Mouse (Mus musculus) neural tube, embryonic 13.5 days (tissue): ENCODE results near the gene Rxfp4. TPM values are rescaled to one million over a fixed set of nuclear protein-coding genes. Genes with fewer than 3 reads are reported as not detected.
"Not testable (repeated sequence)": the region's sequence is repeated elsewhere in the genome, so short reads cannot be mapped to it uniquely, and the experiment has no call there.

ENCODE experiments used
- ATAC-seq: fragments of 200-750 bp; cut with Nextera tagmentation; 2 replicates; pipeline ENCODE4 v1.8.0; 2017; ENCODE audit warnings: low read depth, mild to moderate bottlenecking, moderate TSS enrichment, moderate library complexity
- H3K27ac ChIP-seq: fragments of 300-500 bp; sonication (generic); replicated peaks from 2 replicates; pipeline ENCODE4 v1.5.1; 2015; ENCODE audit warnings: moderate library complexity, mild to moderate bottlenecking, inconsistent platforms
- H3K27me3 ChIP-seq: fragments of 300-500 bp; sonication (generic); 2 replicates; pipeline ENCODE4 v1.6.1; 2015; ENCODE audit warnings: mild to moderate bottlenecking, inconsistent platforms
- H3K36me3 ChIP-seq: fragments of 300-500 bp; sonication (generic); 2 replicates; pipeline ENCODE4 v1.6.1; 2015; ENCODE audit warnings: mild to moderate bottlenecking, inconsistent platforms
- H3K4me1 ChIP-seq: fragments of 300-500 bp; sonication (generic); replicated peaks from 2 replicates; pipeline ENCODE4 v1.6.1; 2015; ENCODE audit warnings: inconsistent platforms
- H3K4me2 ChIP-seq: fragments of 300-500 bp; sonication (generic); 2 replicates; pipeline ENCODE4 v1.6.1; 2015; ENCODE audit warnings: inconsistent platforms, mild to moderate bottlenecking, moderate library complexity
- H3K4me3 ChIP-seq: fragments of 300-500 bp; sonication (generic); 2 replicates; pipeline ENCODE4 v1.5.1; 2015; ENCODE audit warnings: mild to moderate bottlenecking, inconsistent platforms
- H3K9ac ChIP-seq: fragments of 300-500 bp; sonication (generic); 2 replicates; pipeline ENCODE4 v1.6.1; 2015; ENCODE audit warnings: moderate library complexity, mild to moderate bottlenecking, inconsistent platforms
- H3K9me3 ChIP-seq: fragments of 300-500 bp; sonication (generic); 2 replicates; pipeline ENCODE4 v1.6.1; 2016; ENCODE audit warnings: inconsistent platforms
- WGBS: fragments of 180-500 bp; shearing (Covaris S2); methylation state at CpG from one replicate; pipeline ENCODE4 v1.1.7; 2015; 5-methylcytosine and 5-hydroxymethylcytosine counted together
- polyA plus RNA-seq: library from polyadenylated mRNA; unstranded; fragments of >200 nt; fragmentation: Nextera tagmentation; extraction: Ambion mirVana; gene quantifications from 2 replicates; pipeline ENCODE4 v1.2.1, GENCODE M21; 2015

The Rxfp4 gene
- polyA plus RNA-seq, 1 experiment from 2014 or later: not detected

DNA sequence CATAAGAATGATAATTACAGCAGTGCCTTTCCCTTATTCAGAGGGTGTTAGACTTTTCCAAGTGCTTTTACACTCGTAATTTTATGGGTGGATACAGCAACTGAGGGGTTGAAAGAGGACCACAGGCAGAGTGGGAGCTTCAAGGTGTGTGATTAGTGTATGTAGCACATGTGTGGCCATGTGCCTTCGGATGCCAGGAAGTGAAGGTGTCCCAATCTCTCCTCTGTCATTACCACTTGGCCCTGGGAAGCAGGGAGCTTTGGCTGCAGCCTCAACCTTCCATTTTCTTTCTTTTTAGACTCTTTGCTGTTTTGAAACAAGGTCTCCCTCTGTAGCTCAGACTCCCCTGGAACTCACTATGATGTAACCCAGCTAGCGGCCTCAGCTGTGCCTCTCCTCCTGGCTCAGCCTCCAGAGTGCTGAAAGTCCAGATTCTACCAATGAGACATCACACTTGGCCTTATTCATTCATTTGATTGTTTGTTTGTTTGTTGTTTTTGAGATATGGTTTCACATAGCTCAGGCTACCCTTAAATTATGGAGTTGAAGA, 35.9 kb downstream of the Rxfp4 start:
- ATAC-seq: no peak
- 76% methylated on average over 3 of the region's 3 CpGs for WGBS
- no peak overlapping the region for H3K9ac ChIP-seq
- no peaks in the 10 kb centered on the region for H3K27me3 ChIP-seq
- H3K36me3 ChIP-seq: no peaks in the 10 kb centered on the region
- H3K4me1 ChIP-seq: peaks cover 33% of the 10 kb centered on the region
- H3K9me3 ChIP-seq: no peaks in the 10 kb centered on the region
- no peak overlapping the region for H3K4me3 ChIP-seq
- no peak overlapping the region for H3K4me2 ChIP-seq
- H3K27ac ChIP-seq: no peak overlapping the region

DNA sequence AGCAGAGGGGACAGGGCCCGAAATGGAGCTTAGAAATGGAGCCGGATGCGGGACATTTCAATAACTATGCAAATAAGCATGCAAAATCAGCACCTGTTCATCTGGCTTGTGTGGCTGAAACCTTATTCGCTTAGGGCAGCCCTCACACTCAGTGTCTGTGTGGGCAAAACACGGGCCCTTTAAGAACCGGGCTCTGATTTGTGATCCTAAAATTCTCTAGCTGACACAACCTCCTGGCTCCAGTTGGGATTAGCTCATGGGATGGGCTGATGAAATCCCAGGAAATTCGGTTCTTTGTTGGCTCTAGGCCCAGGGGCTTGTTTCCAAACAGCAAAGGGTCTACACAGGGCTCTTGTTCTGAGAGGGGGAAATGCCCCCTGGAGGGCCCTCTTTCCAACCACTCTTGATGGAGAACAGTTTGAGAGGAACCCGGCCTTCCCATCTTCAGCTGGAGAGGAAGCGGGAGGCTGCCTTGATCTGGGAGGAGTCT, 37.0 kb downstream of the Rxfp4 start:
- 48% methylated on average over 9 of the region's 9 CpGs for WGBS
- H3K27ac ChIP-seq: peak overlapping the region; percentile 43; the same call in 1 of the 2 replicates
- no peak for ATAC-seq
- H3K36me3 ChIP-seq: no peaks in the 10 kb centered on the region
- H3K27me3 ChIP-seq: no peaks in the 10 kb centered on the region
- H3K9me3 ChIP-seq: no peaks in the 10 kb centered on the region
- H3K4me2 ChIP-seq: no peak overlapping the region; the same call in 1 of the 2 replicates
- peaks cover 33% of the 10 kb centered on the region for H3K4me1 ChIP-seq
- H3K9ac ChIP-seq: 0 out of 2 replicates have a peak overlapping the region, but pooled peaks have one; percentile 4
- no peak overlapping the region for H3K4me3 ChIP-seq

GRCm38 (mm10) chr3:88615117-88615516, 37.8 kb downstream of the Rxfp4 start:
- WGBS: 69% methylated on average over 5 of the region's 5 CpGs
- H3K27ac ChIP-seq: no peak overlapping the region
- H3K9me3 ChIP-seq: no peaks in the 10 kb centered on the region
- ATAC-seq: no peak
- no peaks in the 10 kb centered on the region for H3K36me3 ChIP-seq
- no peaks in the 10 kb centered on the region for H3K27me3 ChIP-seq
- H3K4me2 ChIP-seq: no peak overlapping the region
- no peak overlapping the region for H3K4me3 ChIP-seq
- 0 out of 2 replicates have a peak overlapping the region, but pooled peaks have one; percentile 4 for H3K9ac ChIP-seq
- H3K4me1 ChIP-seq: peaks cover 26% of the 10 kb centered on the region

DNA sequence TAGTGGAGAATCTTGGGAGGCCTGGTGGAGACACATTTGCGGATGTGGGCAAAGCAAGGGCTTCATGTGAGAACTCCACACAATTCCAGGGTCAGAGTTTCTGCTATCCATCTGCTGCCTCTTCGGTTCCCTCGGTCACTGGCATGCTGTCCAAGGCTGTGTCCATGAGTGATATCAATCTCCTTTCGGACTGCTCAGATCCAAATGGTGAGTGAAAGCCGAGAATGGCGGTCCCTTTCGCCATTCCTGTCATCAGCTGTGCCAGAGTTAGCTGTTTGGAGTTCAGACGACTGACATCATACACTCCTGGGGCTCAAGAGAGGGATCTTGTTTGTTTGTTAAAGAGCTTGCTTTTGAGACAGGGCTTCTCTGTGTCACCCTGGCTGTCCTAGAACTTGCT, 38.5 kb downstream of the Rxfp4 start:
- Histone ChIP-seq H3K9ac (no peak overlapping the region), H3K9me3 (no peaks in the 10 kb centered on the region), H3K4me3 (no peak overlapping the region), H3K4me1 (peaks cover 21% of the 10 kb centered on the region), H3K27ac (no peak overlapping the region), H3K27me3 (no peaks in the 10 kb centered on the region), H3K36me3 (no peaks in the 10 kb centered on the region), H3K4me2 (no peak overlapping the region)
- no peak for ATAC-seq
- 81% methylated on average over 8 of the region's 8 CpGs for WGBS

- H3K9ac ChIP-seq: no peak overlapping the region
- no peaks in the 10 kb centered on the region for H3K9me3 ChIP-seq
- peaks cover 12% of the 10 kb centered on the region; the same call in 1 of the 2 replicates for H3K4me1 ChIP-seq
- no peak for ATAC-seq
- 71% methylated on average over 4 of the region's 4 CpGs for WGBS
- H3K36me3 ChIP-seq: no peaks in the 10 kb centered on the region
- H3K4me2 ChIP-seq: no peak overlapping the region
- no peaks in the 10 kb centered on the region for H3K27me3 ChIP-seq
- no peak overlapping the region for H3K27ac ChIP-seq
- no peak overlapping the region for H3K4me3 ChIP-seq
Observed at GRCm38 (mm10) chr3:88609066-88609465, 43.9 kb downstream of the Rxfp4 start.

- no peaks in the 10 kb centered on the region for H3K27me3 ChIP-seq
- ATAC-seq: peak; percentile 68
- H3K4me3 ChIP-seq: peak overlapping the region; percentile 30
- H3K27ac ChIP-seq: no peak overlapping the region; the same call in 1 of the 2 replicates
- peaks cover 12% of the 10 kb centered on the region; the same call in 1 of the 2 replicates for H3K4me1 ChIP-seq
- H3K9ac ChIP-seq: peak overlapping the region; percentile 51
- H3K36me3 ChIP-seq: no peaks in the 10 kb centered on the region
- no peaks in the 10 kb centered on the region for H3K9me3 ChIP-seq
- H3K4me2 ChIP-seq: peak overlapping the region; percentile 58
- 23% methylated on average over 10 of the region's 10 CpGs for WGBS
Observed at GRCm38 (mm10) chr3:88607758-88608138, 45.2 kb downstream of the Rxfp4 start.

- Histone ChIP-seq H3K27me3 (no peaks in the 10 kb centered on the region), H3K36me3 (no peaks in the 10 kb centered on the region), H3K27ac (no peak overlapping the region; the same call in 1 of the 2 replicates), H3K9me3 (no peaks in the 10 kb centered on the region), H3K9ac (peak overlapping the region; percentile 59), H3K4me3 (peak overlapping the region; percentile 30), H3K4me1 (peaks cover 12% of the 10 kb centered on the region; the same call in 1 of the 2 replicates), H3K4me2 (peak overlapping the region; percentile 58)
- 1% methylated on average over 20 of the region's 20 CpGs for WGBS
- peak; percentile 93 for ATAC-seq
Observed at GRCm38 (mm10) chr3:88607065-88607757, 45.7 kb downstream of the Rxfp4 start.

DNA sequence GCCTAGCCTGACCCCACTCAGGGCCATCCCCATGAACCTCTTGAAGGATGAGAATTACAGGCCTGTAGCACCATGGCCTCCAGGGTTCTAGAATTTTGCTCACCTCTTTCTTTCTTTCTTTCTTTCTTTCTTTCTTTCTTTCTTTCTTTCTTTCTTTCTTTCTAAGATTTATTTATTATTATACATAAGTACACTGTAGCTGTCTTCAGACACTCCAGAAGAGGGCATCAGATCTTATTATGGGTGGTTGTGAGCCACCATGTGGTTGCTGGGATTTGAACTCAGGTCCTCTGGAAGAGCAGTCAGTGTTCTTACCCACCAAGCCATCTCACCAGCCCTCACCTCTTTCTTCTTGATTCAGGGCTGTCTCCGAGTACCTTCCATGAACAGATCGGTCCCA, 47.3 kb downstream of the Rxfp4 start, which contains the start of gene Arhgef2:
Gene Arhgef2, plus strand, starts transcription at position 301 of the 400 bp plus-strand sequence.
- H3K9me3 ChIP-seq, H3K4me2 ChIP-seq, H3K36me3 ChIP-seq, H3K9ac ChIP-seq, H3K27ac ChIP-seq, H3K27me3 ChIP-seq, ATAC-seq: not testable (repeated sequence)
- H3K4me3 ChIP-seq: 0 out of 2 replicates have a peak within 1 kb of the TSS, but pooled peaks have one; percentile 30
- WGBS: 92% methylated on average over 2 of the region's 2 CpGs
- H3K4me1 ChIP-seq: peaks cover 12% of the 10 kb centered on the region; the same call in 1 of the 2 replicates

DNA sequence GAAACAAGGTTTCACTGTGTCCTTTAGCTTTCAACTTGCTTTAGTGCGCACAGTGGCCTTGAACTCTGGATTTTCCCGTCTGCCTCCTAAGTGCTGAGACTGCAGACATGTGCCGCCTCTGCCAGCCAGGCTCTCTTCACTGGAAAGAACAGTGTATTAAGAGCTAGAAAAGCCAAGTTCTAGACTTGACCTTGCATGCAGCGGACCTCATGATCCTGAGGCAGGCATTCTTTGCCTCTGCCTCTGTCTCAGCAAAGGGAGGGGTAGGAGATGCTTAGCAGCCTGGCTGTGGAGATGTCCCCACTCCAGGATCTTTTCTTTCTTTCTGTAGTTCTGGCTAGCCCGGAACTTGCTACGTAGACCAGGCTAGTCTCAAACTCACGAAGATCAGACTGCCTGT, 48.1 kb downstream of the Rxfp4 start:
- peaks cover 12% of the 10 kb centered on the region; the same call in 1 of the 2 replicates for H3K4me1 ChIP-seq
- no peak for ATAC-seq

GRCm38 (mm10) chr3:88603714-88604161, 49.2 kb downstream of the Rxfp4 start:
- H3K4me1 ChIP-seq: peaks cover 12% of the 10 kb centered on the region; the same call in 1 of the 2 replicates
- 27% methylated on average over 6 of the region's 6 CpGs for WGBS
- no peaks in the 10 kb centered on the region for H3K9me3 ChIP-seq

More for the DNA sequence above, 48.1 kb downstream of the Rxfp4 start:
- H3K4me3 ChIP-seq: no peak overlapping the region
- WGBS: 90% methylated on average over 7 of the region's 7 CpGs
- no peaks in the 10 kb centered on the region for H3K27me3 ChIP-seq
- H3K9me3 ChIP-seq: no peaks in the 10 kb centered on the region
- H3K27ac ChIP-seq: no peak overlapping the region
- no peaks in the 10 kb centered on the region for H3K36me3 ChIP-seq
- H3K4me2 ChIP-seq: no peak overlapping the region
- H3K9ac ChIP-seq: no peak overlapping the region

GRCm38 (mm10) chr3:88602466-88602865, 50.5 kb downstream of the Rxfp4 start:
- Histone ChIP-seq H3K27ac (no peak overlapping the region), H3K36me3 (no peaks in the 10 kb centered on the region), H3K9me3 (no peaks in the 10 kb centered on the region), H3K27me3 (no peaks in the 10 kb centered on the region), H3K9ac (no peak overlapping the region), H3K4me2 (no peak overlapping the region), H3K4me3 (no peak overlapping the region), H3K4me1 (peaks cover 6% of the 10 kb centered on the region; the same call in 1 of the 2 replicates)
- 64% methylated on average over 4 of the region's 4 CpGs for WGBS
- no peak for ATAC-seq

More at GRCm38 (mm10) chr3:88603714-88604161, 49.2 kb downstream of the Rxfp4 start:
- H3K27me3 ChIP-seq: no peaks in the 10 kb centered on the region
- no peak for ATAC-seq
- no peak overlapping the region for H3K9ac ChIP-seq
- H3K4me2 ChIP-seq: no peak overlapping the region
- H3K36me3 ChIP-seq: no peaks in the 10 kb centered on the region
- no peak overlapping the region for H3K4me3 ChIP-seq
- no peak overlapping the region for H3K27ac ChIP-seq
